Mouse (Mus musculus): ENCODE results near the gene Fam129a. TPM values are rescaled to one million over a fixed set of nuclear protein-coding genes. Genes with fewer than 3 reads are reported as not detected.

Fam129a gene
- polyA plus RNA-seq, 1 experiment from 2014 or later, result 16.3 TPM

- ATAC-seq (ENCODE audit: low read depth) (no peak), DNase-seq (ENCODE audit: low spot score) (no peak)
- H3K36me3 ChIP-seq (ENCODE audit: control insufficient read depth, insufficient read depth, low read length), result peaks cover 29% of the 10 kb centered on the region
- H3K27ac ChIP-seq (replicated peaks; ENCODE audit: low read depth, low read length), result no peak overlapping the region
- 67% methylated on average over 2 of the region's 2 CpGs for WGBS
- no peaks in the 10 kb centered on the region for H3K9me3 ChIP-seq (ENCODE audit: control insufficient read depth, low read length)
- no peak overlapping the region for H3K4me3 ChIP-seq (ENCODE audit: low read depth, low read length)
- H3K9ac ChIP-seq (ENCODE audit: low read depth, low read length), result no peak overlapping the region
- no peak overlapping the region for H3K4me2 ChIP-seq (ENCODE audit: low read depth, low read length)
- no peaks in the 10 kb centered on the region for H3K27me3 ChIP-seq (replicated peaks; ENCODE audit: control insufficient read depth, insufficient read depth, low read length)
- 0 out of 2 replicates have a peak, but pooled peaks cover 6% of the 10 kb centered on the region for H3K4me1 ChIP-seq (ENCODE audit: control insufficient read depth, insufficient read depth, low read length)
These were observed 195.2 kb downstream of the Fam129a start for GRCm38 (mm10) chr1:151766166-151766565.

GRCm38 (mm10) chr1:151766976-151767654 lies 196.1 kb downstream of the Fam129a start:
- Histone ChIP-seq H3K27ac (replicated peaks; ENCODE audit: low read depth, low read length) (no peak overlapping the region), H3K9ac (ENCODE audit: low read depth, low read length) (no peak overlapping the region), H3K36me3 (ENCODE audit: control insufficient read depth, insufficient read depth, low read length) (peaks cover 30% of the 10 kb centered on the region), H3K4me3 (ENCODE audit: low read depth, low read length) (no peak overlapping the region), H3K4me2 (ENCODE audit: low read depth, low read length) (no peak overlapping the region), H3K9me3 (ENCODE audit: control insufficient read depth, low read length) (no peaks in the 10 kb centered on the region), H3K27me3 (replicated peaks; ENCODE audit: control insufficient read depth, insufficient read depth, low read length) (no peaks in the 10 kb centered on the region), H3K4me1 (ENCODE audit: control insufficient read depth, insufficient read depth, low read length) (0 out of 2 replicates have a peak, but pooled peaks cover 6% of the 10 kb centered on the region)
- DNase-seq (ENCODE audit: low spot score) (no peak), ATAC-seq (ENCODE audit: low read depth) (no peak)
- WGBS, result 43% methylated on average over 3 of the region's 3 CpGs

GRCm38 (mm10) chr1:151769200-151769913 lies 198.4 kb downstream of the Fam129a start:
- ATAC-seq (ENCODE audit: low read depth) (no peak), DNase-seq (ENCODE audit: low spot score) (no peak)
- H3K9me3 ChIP-seq (ENCODE audit: control insufficient read depth, low read length), result no peaks in the 10 kb centered on the region
- H3K4me3 ChIP-seq (ENCODE audit: low read depth, low read length), result no peak overlapping the region
- no peak overlapping the region for H3K27ac ChIP-seq (replicated peaks; ENCODE audit: low read depth, low read length)
- H3K36me3 ChIP-seq (ENCODE audit: control insufficient read depth, insufficient read depth, low read length), result peaks cover 30% of the 10 kb centered on the region
- 76% methylated on average over 3 of the region's 3 CpGs for WGBS
- H3K27me3 ChIP-seq (replicated peaks; ENCODE audit: control insufficient read depth, insufficient read depth, low read length), result no peaks in the 10 kb centered on the region
- H3K4me2 ChIP-seq (ENCODE audit: low read depth, low read length), result no peak overlapping the region
- no peaks in the 10 kb centered on the region for H3K4me1 ChIP-seq (ENCODE audit: control insufficient read depth, insufficient read depth, low read length)
- no peak overlapping the region for H3K9ac ChIP-seq (ENCODE audit: low read depth, low read length)

Other genes with a start within 250 kb of the Fam129a start
- gene Ivns1abp, start 226.7 kb upstream of the Fam129a start, polyA plus RNA-seq (2014; fragmentation: Nextera tagmentation; extraction: Ambion mirVana), result 221 and 236 TPM in 2 replicates
- gene Swt1, start 142.7 kb upstream of the Fam129a start, polyA plus RNA-seq (2014; fragmentation: Nextera tagmentation; extraction: Ambion mirVana), result 20.9 and 22.3 TPM in 2 replicates
- gene Trmt1l, start 142.6 kb upstream of the Fam129a start, polyA plus RNA-seq (2014; fragmentation: Nextera tagmentation; extraction: Ambion mirVana), result 35.0 and 35.3 TPM in 2 replicates
- 85.1 and 98.4 TPM in 2 replicates for gene Rnf2, start 70.2 kb upstream of the Fam129a start, polyA plus RNA-seq (2014; fragmentation: Nextera tagmentation; extraction: Ambion mirVana)
- gene Edem3, start 184.2 kb downstream of the Fam129a start, polyA plus RNA-seq (2014; fragmentation: Nextera tagmentation; extraction: Ambion mirVana), result 28.1 and 31.7 TPM in 2 replicates